Mouse (Mus musculus) lung, postnatal 0 days (tissue): ENCODE measurements at regions not wholly inside any gene's neighbourhood (a gene's known extent, or its start where the extent isn't known, plus 50 kb on each side); places are given as distances from the start of the nearest gene placed in this dataset.

Experiments used
- CTCF ChIP-seq: IDR thresholded peaks from 2 replicates; pipeline ENCODE4 v1.5.1; 2016; ENCODE audit warnings: antibody characterized with exemption, mild to moderate bottlenecking
- EP300 ChIP-seq: IDR thresholded peaks from 2 replicates; pipeline ENCODE4 v1.6.1; 2016; ENCODE audit warnings: antibody characterized with exemption, mild to moderate bottlenecking, control low read depth

DNA sequence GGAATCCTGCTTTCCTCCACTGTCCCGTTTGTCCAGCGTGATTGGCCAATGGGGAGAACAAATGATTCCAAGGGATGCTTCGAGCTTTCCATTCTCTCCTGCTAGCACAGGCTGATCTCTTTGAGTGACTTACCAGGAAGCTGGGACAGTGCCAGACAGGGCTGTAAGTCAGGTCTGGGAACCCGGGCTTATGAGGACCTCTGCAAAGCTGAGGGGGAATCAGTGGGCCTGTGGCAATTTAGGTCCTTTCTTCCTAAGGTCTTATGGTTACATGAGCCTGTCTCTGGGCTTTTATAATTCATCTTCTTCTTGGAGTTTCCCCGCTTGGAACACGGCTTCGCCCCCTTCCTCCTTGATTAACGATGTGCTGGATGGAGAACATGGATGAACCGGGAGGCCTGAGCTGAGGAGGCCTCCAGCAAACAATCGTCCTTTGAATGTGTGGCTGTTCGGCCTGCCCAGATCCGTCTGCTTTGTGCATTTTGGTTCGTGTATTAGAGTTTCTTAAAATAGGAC, 98.5 kb downstream of the Mis18a start:
- TF ChIP-seq CTCF (no peak), EP300 (no peak)
